Mouse (Mus musculus) hindbrain, postnatal 0 days (tissue): ENCODE results near the gene AC124502.3. TPM values are rescaled to one million over a fixed set of nuclear protein-coding genes. Genes with fewer than 3 reads are reported as not detected.
A peak's percentile ranks its signal among the peaks of the same experiment; 100 is the strongest.

Source experiments
- ATAC-seq: fragments of 200-750 bp; cut with Nextera tagmentation; 2 replicates; pipeline ENCODE4 v1.8.0; 2017; ENCODE audit warnings: mild to moderate bottlenecking, moderate TSS enrichment, moderate library complexity
- DNase-seq: peaks from one replicate; pipeline ENCODE4 v3.0.0-alpha.2; 2015; ENCODE audit warnings: low spot score
- H3K27ac ChIP-seq: fragments of 300-500 bp; sonication (generic); 2 replicates; pipeline ENCODE4 v1.5.1; 2014; ENCODE audit warnings: mild to moderate bottlenecking
- H3K27me3 ChIP-seq: fragments of 300-500 bp; sonication (generic); 2 replicates; pipeline ENCODE4 v1.6.1; 2014; ENCODE audit warnings: low read length, mixed read lengths; ENCODE audit not compliant: insufficient read depth
- H3K36me3 ChIP-seq: fragments of 300-500 bp; sonication (generic); 2 replicates; pipeline ENCODE4 v1.6.1; 2014; ENCODE audit warnings: low read length, mixed read lengths; ENCODE audit not compliant: insufficient read depth
- H3K4me1 ChIP-seq: fragments of 300-500 bp; sonication (generic); 2 replicates; pipeline ENCODE4 v1.6.1; 2014; ENCODE audit warnings: antibody characterized with exemption, low read length, mixed read lengths; ENCODE audit not compliant: insufficient read depth
- H3K4me2 ChIP-seq: fragments of 300-500 bp; sonication (generic); 2 replicates; pipeline ENCODE4 v1.6.1; 2014; ENCODE audit warnings: low read depth, mild to moderate bottlenecking, low read length, moderate library complexity, mixed read lengths
- H3K4me3 ChIP-seq: fragments of 300-500 bp; sonication (generic); 2 replicates; pipeline ENCODE4 v1.5.1; 2014; ENCODE audit warnings: low read length
- H3K9ac ChIP-seq: fragments of 300-500 bp; sonication (generic); replicated peaks from 2 replicates; pipeline ENCODE4 v1.6.1; 2014; ENCODE audit warnings: mild to moderate bottlenecking, low read length, moderate library complexity, mixed read lengths
- H3K9me3 ChIP-seq: fragments of 300-500 bp; sonication (generic); 2 replicates; pipeline ENCODE4 v1.6.1; 2016; ENCODE audit warnings: low read length, mixed read lengths
- CTCF ChIP-seq: IDR thresholded peaks from 2 replicates; pipeline ENCODE4 v1.5.1; 2016; ENCODE audit warnings: antibody characterized with exemption, control low read depth, low read depth
- WGBS: fragments of 180-500 bp; shearing (Covaris S2); extraction: QIAGEN DNeasy Blood & Tissue Kit; methylation state at CpG from one replicate; pipeline ENCODE4 v1.1.7; 2014; 5-methylcytosine and 5-hydroxymethylcytosine counted together
- polyA plus RNA-seq: library from polyadenylated mRNA; unstranded; fragments of >200 nt; fragmentation: Nextera tagmentation; extraction: Ambion mirVana; gene quantifications from 2 replicates; pipeline ENCODE4 v1.2.1, GENCODE M21; 2015
- total RNA-seq: library from RNA; depleted of rRNA; stranded (reverse); fragments of >200 nt; gene quantifications from 2 replicates; pipeline ENCODE4 v1.2.3, GENCODE M21; 2014

AC124502.3 gene
- total and polyA plus RNA-seq, 2 experiments from 2014 or later, result 2.4 to 4.5 TPM

GRCm38 (mm10) chr19:5013138-5013537 is 25.6 kb upstream of the AC124502.3 start:
- no peaks in the 10 kb centered on the region for H3K36me3 ChIP-seq
- H3K27me3 ChIP-seq, result no peaks in the 10 kb centered on the region
- 68% methylated on average over 8 of the region's 8 CpGs for WGBS
- H3K4me2 ChIP-seq, result no peak overlapping the region
- H3K9ac ChIP-seq, result no peak overlapping the region
- no peak for ATAC-seq
- H3K4me1 ChIP-seq, result no peaks in the 10 kb centered on the region
- H3K27ac ChIP-seq, result no peak overlapping the region
- TF ChIP-seq CTCF, result no peak
- DNase-seq, result no peak
- no peaks in the 10 kb centered on the region for H3K9me3 ChIP-seq
- no peak overlapping the region for H3K4me3 ChIP-seq

- 15% methylated on average over 8 of the region's 8 CpGs for WGBS
- Histone ChIP-seq H3K36me3 (no peaks in the 10 kb centered on the region), H3K4me1 (no peaks in the 10 kb centered on the region), H3K9ac (no peak overlapping the region), H3K4me2 (no peak overlapping the region), H3K27me3 (no peaks in the 10 kb centered on the region), H3K27ac (no peak overlapping the region), H3K9me3 (no peaks in the 10 kb centered on the region), H3K4me3 (no peak overlapping the region)
- ATAC-seq (no peak), DNase-seq (peak; percentile 60)
- TF ChIP-seq CTCF, result peak; percentile 64
These were observed 23.7 kb upstream of the AC124502.3 start for GRCm38 (mm10) chr19:5014961-5015398.

GRCm38 (mm10) chr19:5016221-5016742 is 22.4 kb upstream of the AC124502.3 start:
- H3K4me3 ChIP-seq, result no peak overlapping the region
- H3K4me1 ChIP-seq, result no peaks in the 10 kb centered on the region
- TF ChIP-seq CTCF, result no peak
- ATAC-seq, result peak; percentile 7; the same call in 1 of the 2 replicates
- 37% methylated on average over 10 of the region's 10 CpGs for WGBS
- no peak overlapping the region for H3K4me2 ChIP-seq
- no peaks in the 10 kb centered on the region for H3K27me3 ChIP-seq
- no peaks in the 10 kb centered on the region for H3K9me3 ChIP-seq
- H3K27ac ChIP-seq, result 0 out of 2 replicates have a peak overlapping the region, but pooled peaks have one; percentile 15
- H3K36me3 ChIP-seq, result no peaks in the 10 kb centered on the region
- DNase-seq, result no peak
- no peak overlapping the region for H3K9ac ChIP-seq

DNA sequence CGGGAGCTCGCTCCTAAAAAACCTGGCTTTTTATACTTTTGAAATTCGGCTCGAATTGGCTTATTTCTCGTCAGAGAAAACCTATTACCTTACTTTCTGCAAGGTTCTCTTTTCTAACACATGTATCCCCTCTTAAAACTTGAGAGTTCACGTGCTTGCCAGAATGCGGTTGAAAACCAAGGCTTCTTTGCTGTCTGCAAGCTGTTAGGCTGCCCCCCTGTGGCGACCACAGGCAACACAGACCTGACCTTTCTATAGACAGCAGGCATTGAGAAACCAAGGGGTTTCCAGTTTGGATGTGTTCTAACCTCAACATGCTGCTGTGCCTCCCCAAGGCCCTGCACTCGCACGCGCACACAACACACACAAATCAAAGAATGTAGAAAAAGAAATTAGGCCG is 21.9 kb upstream of the AC124502.3 start:
- Histone ChIP-seq H3K36me3 (no peaks in the 10 kb centered on the region), H3K27ac (0 out of 2 replicates have a peak overlapping the region, but pooled peaks have one; percentile 15), H3K9ac (no peak overlapping the region), H3K4me1 (no peaks in the 10 kb centered on the region), H3K9me3 (no peaks in the 10 kb centered on the region), H3K27me3 (no peaks in the 10 kb centered on the region), H3K4me3 (no peak overlapping the region), H3K4me2 (no peak overlapping the region)
- peak; percentile 82 for TF ChIP-seq CTCF
- 21% methylated on average over 12 of the region's 12 CpGs for WGBS
- ATAC-seq (peak; percentile 53; the same call in 1 of the 2 replicates), DNase-seq (peak; percentile 82)

- Histone ChIP-seq H3K27me3 (no peaks in the 10 kb centered on the region), H3K9ac (no peak overlapping the region), H3K27ac (no peak overlapping the region), H3K4me1 (no peaks in the 10 kb centered on the region), H3K36me3 (no peaks in the 10 kb centered on the region), H3K4me3 (no peak overlapping the region), H3K4me2 (no peak overlapping the region), H3K9me3 (no peaks in the 10 kb centered on the region)
- no peak for TF ChIP-seq CTCF
- WGBS, result 83% methylated on average over 4 of the region's 4 CpGs
- no peak for ATAC-seq
- DNase-seq, result no peak
These were observed 21.1 kb upstream of the AC124502.3 start for GRCm38 (mm10) chr19:5017611-5018010.

- Histone ChIP-seq H3K9ac (no peak overlapping the region), H3K36me3 (no peaks in the 10 kb centered on the region), H3K27ac (no peak overlapping the region), H3K4me3 (no peak overlapping the region), H3K4me2 (no peak overlapping the region), H3K9me3 (no peaks in the 10 kb centered on the region), H3K27me3 (no peaks in the 10 kb centered on the region), H3K4me1 (no peaks in the 10 kb centered on the region)
- 78% methylated on average over 3 of the region's 3 CpGs for WGBS
- no peak for ATAC-seq
- no peak for TF ChIP-seq CTCF
- DNase-seq, result no peak
These were observed 20.5 kb upstream of the AC124502.3 start for GRCm38 (mm10) chr19:5018191-5018590.

- Histone ChIP-seq H3K4me1 (no peaks in the 10 kb centered on the region), H3K9ac (no peak overlapping the region), H3K9me3 (no peaks in the 10 kb centered on the region), H3K4me3 (no peak overlapping the region), H3K36me3 (no peaks in the 10 kb centered on the region), H3K27ac (no peak overlapping the region), H3K27me3 (no peaks in the 10 kb centered on the region), H3K4me2 (no peak overlapping the region)
- WGBS, result 69% methylated on average over 2 of the region's 2 CpGs
- DNase-seq (peak; percentile 42), ATAC-seq (no peak)
- TF ChIP-seq CTCF, result no peak
These were observed 17.3 kb upstream of the AC124502.3 start for GRCm38 (mm10) chr19:5021416-5021815.
